Mouse (Mus musculus) v-Abl transformed pro-B cells (cell line): ENCODE data around the gene CT030661.1.

Experiments used
- in situ Hi-C, 2 experiments: fragments of 400-800 bp; cut with MboI; formaldehyde crosslinking; loops; one replicate each; pipeline ENCODE4 v1.15.1; 2025; ENCODE audit not compliant: unreplicated experiment in 2 of 2

The CT030661.1 gene

GRCm38 (mm10) chr17:22314730-22315226, at the start of gene CT030661.1:
CT030661.1 (minus strand) TSS chr17:22314837.
- in situ Hi-C loops, result loop anchor here (5.0 to 10.0 kb wide), 4 partner anchors 48 to 150 kb away; partner anchors contain the start of genes Zfp994 (in 2 of the 2), Zfp758 (in 1 of the 2), Zfp944 (in 1 of the 2) and Zfp947 (in 1 of the 2)

DNA sequence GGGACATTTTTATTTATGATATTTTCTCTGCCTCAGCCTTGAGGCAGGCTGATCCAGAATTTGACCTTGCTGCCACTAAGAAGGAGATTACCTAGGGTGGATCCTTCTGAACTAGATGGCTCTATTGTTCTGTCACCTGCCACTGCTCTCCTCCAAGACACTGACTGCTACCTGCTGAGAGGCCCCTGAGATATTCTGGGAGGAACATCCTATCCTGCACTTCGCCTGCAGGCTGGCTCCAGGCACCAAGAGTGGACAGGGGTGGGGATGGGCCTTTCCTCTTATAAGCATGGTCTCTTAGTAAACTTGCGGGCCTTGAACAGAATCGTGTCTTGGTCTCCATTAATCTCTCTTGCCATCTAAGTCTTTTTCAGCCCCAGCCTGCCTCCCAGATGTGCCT, 49.3 kb upstream of the CT030661.1 start:
- in situ Hi-C loops, result loop anchor here in 1 of 2 experiments (5.0 to 25.0 kb wide), 4 partner anchors 52 to 1402 kb away; partner anchors contain the start of genes CT030661.1, Zfp942, Zfp943 and Zfp945

- in situ Hi-C loops, result loop anchor here in 1 of 2 experiments (5.0 to 25.0 kb wide), 4 partner anchors 49 to 1399 kb away; partner anchors contain the start of genes CT030661.1, Zfp942, Zfp943 and Zfp945
These were observed 46.6 kb upstream of the CT030661.1 start, which contains the start of the genes Zfp944 and Zfp758 for GRCm38 (mm10) chr17:22361101-22361781. Zfp944 (minus strand) TSS chr17:22361400. Zfp758 (plus strand) TSS chr17:22361453.

DNA sequence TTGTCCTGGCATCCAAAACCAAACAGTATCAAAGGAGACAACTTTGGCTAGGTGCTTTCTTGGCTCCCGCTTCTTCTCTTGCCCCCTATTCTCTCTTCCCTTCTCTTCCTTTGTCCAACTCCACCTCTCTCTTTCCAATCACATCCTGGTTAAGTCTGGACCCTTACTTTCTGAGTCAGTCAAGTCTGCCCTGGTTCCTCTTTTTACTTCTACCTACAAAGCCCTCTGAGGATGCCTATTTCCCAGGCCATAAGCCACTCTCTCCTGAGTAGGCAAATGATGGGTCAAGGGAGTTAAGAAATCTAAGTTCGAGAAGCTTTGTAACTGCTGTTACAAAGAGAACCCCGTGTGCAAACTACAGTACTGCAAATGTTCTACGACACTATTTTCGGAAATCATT, 45.9 kb upstream of the CT030661.1 start:
- in situ Hi-C loops, result loop anchor here in 1 of 2 experiments (5.0 to 25.0 kb wide), 4 partner anchors 48 to 1398 kb away; partner anchors contain the start of genes CT030661.1, Zfp942, Zfp943 and Zfp945

DNA sequence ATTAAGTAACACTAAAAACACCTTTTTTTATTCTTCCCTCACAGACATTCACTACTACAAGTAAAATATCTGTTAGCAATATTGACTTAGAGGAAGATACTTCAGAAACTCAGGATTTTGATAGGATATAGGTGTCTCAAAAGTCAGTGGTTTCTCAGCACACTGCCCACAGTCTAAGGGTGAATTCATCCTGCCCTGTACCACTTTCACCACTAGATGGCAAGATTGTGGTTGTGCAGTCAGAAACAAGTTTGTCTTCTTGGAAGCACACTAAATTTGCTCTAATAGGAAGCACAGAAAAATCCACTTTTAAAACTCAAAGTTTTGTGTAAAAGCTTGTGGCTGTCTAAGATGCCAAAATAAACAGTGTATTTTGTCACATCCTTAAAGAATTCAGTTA, 38.2 kb upstream of the CT030661.1 start:
- in situ Hi-C loops, result loop anchor here (5.0 to 25.0 kb wide), 5 partner anchors 55 to 1390 kb away; partner anchors contain the start of genes Zfp942 (in 1 of the 2), Zfp943 (in 1 of the 2) and Zfp945 (in 1 of the 2)

DNA sequence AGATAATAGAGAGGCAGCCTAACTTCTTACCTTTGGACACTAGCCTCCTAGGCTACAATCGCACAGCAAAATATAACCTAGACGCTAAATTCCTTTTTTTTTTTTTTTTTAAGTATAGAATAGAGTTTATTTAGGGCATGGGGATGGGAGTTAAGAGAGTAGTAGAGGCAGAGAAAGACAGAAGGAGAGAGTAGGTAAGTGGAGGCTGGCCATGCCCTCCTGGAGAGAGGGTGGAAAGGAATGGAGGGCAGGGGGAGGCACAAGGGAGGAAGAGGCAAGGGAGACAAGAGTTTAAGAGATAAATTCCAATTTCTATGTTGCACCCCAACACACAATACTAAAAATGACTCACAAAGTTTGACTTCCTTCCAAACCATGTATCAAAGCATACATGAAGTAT, 610 bp upstream of the CT030661.1 start:
- in situ Hi-C loops, result loop anchor here (5.0 to 10.0 kb wide), 3 partner anchors 88 to 150 kb away; partner anchors contain the start of genes Zfp994 (in 2 of the 2) and Zfp947 (in 1 of the 2)

DNA sequence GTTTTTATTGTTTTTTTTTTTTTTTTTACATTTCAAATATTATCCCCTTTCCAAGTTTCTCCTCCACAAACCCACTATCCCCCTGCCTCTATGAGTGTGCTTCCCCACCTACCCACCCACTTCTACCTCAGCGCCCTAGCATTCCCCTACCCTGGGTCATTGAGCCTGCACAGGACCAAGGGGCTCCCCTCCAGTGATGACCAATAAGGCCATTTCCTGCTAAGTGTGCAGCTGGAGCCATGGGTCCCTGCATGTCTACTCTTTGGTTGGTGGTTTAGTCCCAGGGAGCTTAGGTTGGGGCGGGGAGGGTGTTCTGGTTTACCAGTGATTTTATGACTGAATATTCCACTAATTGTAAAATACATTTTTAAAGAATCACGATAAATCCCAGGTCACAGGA, 418 bp downstream of the CT030661.1 start:
- in situ Hi-C loops, result loop anchor here (5.0 to 10.0 kb wide), 3 partner anchors 48 to 149 kb away; partner anchors contain the start of genes Zfp758 (in 1 of the 2), Zfp944 (in 1 of the 2), Zfp947 (in 1 of the 2) and Zfp994 (in 1 of the 2)
